Comparison of ENCODE assay signal across 7 mouse cellular contexts in genomic region chr4:46374869-46375368, GRCm38 (mm10). TPM values are rescaled to one million over a fixed set of nuclear protein-coding genes. Genes with fewer than 3 reads are reported as not detected.
DNase-seq lines count a peak whose midpoint lies in the region; ATAC-seq and TF ChIP-seq lines count a peak whose summit lies in the region.

No protein-coding gene starts in this region.

- peaks cover 26% of the 10 kb centered on the region for H3K36me3 ChIP-seq in intestine, postnatal 0 days (ENCODE audit: control insufficient read depth, insufficient read depth)
- peaks cover 7% of the 10 kb centered on the region; the same call in 1 of the 2 replicates for H3K36me3 ChIP-seq in midbrain, embryonic 11.5 days (ENCODE audit: control insufficient read depth, insufficient read depth, low read length)

- no peaks in the 10 kb centered on the region for H3K4me1 ChIP-seq in intestine, postnatal 0 days (replicated peaks; ENCODE audit: control insufficient read depth, insufficient read depth, low read length)
- no peaks in the 10 kb centered on the region for H3K4me1 ChIP-seq in midbrain, embryonic 11.5 days (ENCODE audit: control insufficient read depth, insufficient read depth, low read length)

- TF ChIP-seq CTCF in intestine, postnatal 0 days (IDR thresholded peaks at IDR 0.05; ENCODE audit: low read depth), result peak; percentile 94

- H3K9me3 ChIP-seq in intestine, postnatal 0 days (ENCODE audit: control insufficient read depth), result no peaks in the 10 kb centered on the region
- H3K9me3 ChIP-seq in midbrain, embryonic 11.5 days (ENCODE audit: control insufficient read depth, low read length), result no peaks in the 10 kb centered on the region

- peak; percentile 79 for DNase-seq in adrenal gland, adult 8-10 months
- DNase-seq in embryo, embryonic 9.5 days (ENCODE audit: extremely low spot score), result peak; percentile 76
- DNase-seq in left cerebral cortex, postnatal 36 days (ENCODE audit: low spot score in 2 of 2), result peak; percentile 79 to 83
- DNase-seq in midbrain, embryonic 11.5 days (ENCODE audit: low spot score, missing footprints), result peak; percentile 92
- DNase-seq in skeletal muscle tissue, adult 2 months (ENCODE audit: low read depth, low spot score), result peak; percentile 57

- intact Hi-C loops in left cerebral cortex, postnatal 36 days (cut with DNase I), result loop anchor here (5.0 kb wide), 1 partner anchor 173 kb away; no protein-coding TSS in a partner anchor

- peak overlapping the region; percentile 73 for H3K4me2 ChIP-seq in intestine, postnatal 0 days (replicated peaks; ENCODE audit: low read depth)
- peak overlapping the region; percentile 44 for H3K4me2 ChIP-seq in midbrain, embryonic 11.5 days

- peak overlapping the region; percentile 31 for H3K4me3 ChIP-seq in intestine, postnatal 0 days (ENCODE audit: low read depth, low read length)
- peak overlapping the region; percentile 24; the same call in 1 of the 2 replicates for H3K4me3 ChIP-seq in midbrain, embryonic 11.5 days (ENCODE audit: low read depth, low read length)

- peak; percentile 78 for ATAC-seq in granulocyte monocyte progenitor cell, adult 5-6 weeks (replicated peaks; ENCODE audit: poor library complexity, severe bottlenecking)
- ATAC-seq in intestine, postnatal 0 days, result peak; percentile 57
- peak; percentile 55 for ATAC-seq in midbrain, embryonic 11.5 days (ENCODE audit: low FRiP score)

- no peaks in the 10 kb centered on the region; the same call in 1 of the 2 replicates for H3K27me3 ChIP-seq in intestine, postnatal 0 days (replicated peaks; ENCODE audit: control insufficient read depth, insufficient read depth, low read length)
- H3K27me3 ChIP-seq in midbrain, embryonic 11.5 days (ENCODE audit: control insufficient read depth, insufficient read depth, low read length), result no peaks in the 10 kb centered on the region

- peak overlapping the region; percentile 37; the same call in 1 of the 2 replicates for H3K9ac ChIP-seq in intestine, postnatal 0 days (ENCODE audit: low read depth, low read length)
- H3K9ac ChIP-seq in midbrain, embryonic 11.5 days (ENCODE audit: low read length), result 0 out of 2 replicates have a peak overlapping the region, but pooled peaks have one; percentile 25

- no peak overlapping the region for H3K27ac ChIP-seq in intestine, postnatal 0 days (ENCODE audit: low read depth, low read length)
- no peak overlapping the region for H3K27ac ChIP-seq in midbrain, embryonic 11.5 days (ENCODE audit: low read depth, low read length)

- WGBS in intestine, postnatal 0 days, result 15% methylated on average over 22 of the region's 22 CpGs
- 24% methylated on average over 22 of the region's 22 CpGs for WGBS in midbrain, embryonic 11.5 days

RNA-seq across cellular contexts. Expression of gene Trmo, which starts 14.3 kb away (rescaled TPM):
- total RNA-seq in adrenal gland, adult 8-10 months (2022), result 1 to 10 TPM; 5.6 to 7.8 (median 6.7) TPM
- total RNA-seq in granulocyte monocyte progenitor cell, adult 5-6 weeks (2014; fragmentation: Nextera tagmentation), result 11.1 and 13.3 TPM in 2 replicates
- total RNA-seq in granulocyte monocyte progenitor cell, adult 5-6 weeks (2017), result 11.8 and 12.7 TPM in 2 replicates
- 5.9 and 7.0 TPM in 2 replicates for polyA plus RNA-seq in intestine, postnatal 0 days (2015; fragmentation: Nextera tagmentation; extraction: Ambion mirVana)
- total RNA-seq in left cerebral cortex, postnatal 36 days (2021), result 1 to 10 TPM; 3.6 to 4.9 TPM
- polyA plus RNA-seq in midbrain, embryonic 11.5 days (2014; fragmentation: Nextera tagmentation; extraction: Ambion mirVana), result 11.9 and 13.8 TPM in 2 replicates

RNA-seq across cellular contexts. Expression of gene Foxe1, which starts 31.5 kb away (rescaled TPM):
- total RNA-seq in adrenal gland, adult 8-10 months (2022), result not detected
- total RNA-seq in granulocyte monocyte progenitor cell, adult 5-6 weeks (2014; fragmentation: Nextera tagmentation), result not detected in 2 replicates
- total RNA-seq in granulocyte monocyte progenitor cell, adult 5-6 weeks (2017), result 0.26 TPM in 1 of 2 replicates, not detected in the other
- polyA plus RNA-seq in intestine, postnatal 0 days (2015; fragmentation: Nextera tagmentation; extraction: Ambion mirVana), result not detected in 2 replicates
- total RNA-seq in left cerebral cortex, postnatal 36 days (2021), result not detected
- not detected in 2 replicates for polyA plus RNA-seq in midbrain, embryonic 11.5 days (2014; fragmentation: Nextera tagmentation; extraction: Ambion mirVana)

RNA-seq across cellular contexts. Expression of gene Hemgn, which starts 38.4 kb away (rescaled TPM):
- under 1 TPM in 1 of 4 experiments, not detected in 3; 0.11 TPM for total RNA-seq in adrenal gland, adult 8-10 months (2022)
- 0.45 and 1.2 TPM in 2 replicates for total RNA-seq in granulocyte monocyte progenitor cell, adult 5-6 weeks (2014; fragmentation: Nextera tagmentation)
- 2.2 and 3.0 TPM in 2 replicates for total RNA-seq in granulocyte monocyte progenitor cell, adult 5-6 weeks (2017)
- polyA plus RNA-seq in intestine, postnatal 0 days (2015; fragmentation: Nextera tagmentation; extraction: Ambion mirVana), result 0.21 and 0.22 TPM in 2 replicates
- not detected for total RNA-seq in left cerebral cortex, postnatal 36 days (2021)
- polyA plus RNA-seq in midbrain, embryonic 11.5 days (2014; fragmentation: Nextera tagmentation; extraction: Ambion mirVana), result 20.4 and 20.5 TPM in 2 replicates
